Mouse (Mus musculus): ENCODE data around the gene Rin1. TPM values are rescaled to one million over a fixed set of nuclear protein-coding genes. Genes with fewer than 3 reads are reported as not detected.

Gene Rin1
- polyA plus RNA-seq (2012; rRNA removed; ENCODE audit: low replicate concordance) = 11.1 and 16.2 TPM in 2 replicates

DNA sequence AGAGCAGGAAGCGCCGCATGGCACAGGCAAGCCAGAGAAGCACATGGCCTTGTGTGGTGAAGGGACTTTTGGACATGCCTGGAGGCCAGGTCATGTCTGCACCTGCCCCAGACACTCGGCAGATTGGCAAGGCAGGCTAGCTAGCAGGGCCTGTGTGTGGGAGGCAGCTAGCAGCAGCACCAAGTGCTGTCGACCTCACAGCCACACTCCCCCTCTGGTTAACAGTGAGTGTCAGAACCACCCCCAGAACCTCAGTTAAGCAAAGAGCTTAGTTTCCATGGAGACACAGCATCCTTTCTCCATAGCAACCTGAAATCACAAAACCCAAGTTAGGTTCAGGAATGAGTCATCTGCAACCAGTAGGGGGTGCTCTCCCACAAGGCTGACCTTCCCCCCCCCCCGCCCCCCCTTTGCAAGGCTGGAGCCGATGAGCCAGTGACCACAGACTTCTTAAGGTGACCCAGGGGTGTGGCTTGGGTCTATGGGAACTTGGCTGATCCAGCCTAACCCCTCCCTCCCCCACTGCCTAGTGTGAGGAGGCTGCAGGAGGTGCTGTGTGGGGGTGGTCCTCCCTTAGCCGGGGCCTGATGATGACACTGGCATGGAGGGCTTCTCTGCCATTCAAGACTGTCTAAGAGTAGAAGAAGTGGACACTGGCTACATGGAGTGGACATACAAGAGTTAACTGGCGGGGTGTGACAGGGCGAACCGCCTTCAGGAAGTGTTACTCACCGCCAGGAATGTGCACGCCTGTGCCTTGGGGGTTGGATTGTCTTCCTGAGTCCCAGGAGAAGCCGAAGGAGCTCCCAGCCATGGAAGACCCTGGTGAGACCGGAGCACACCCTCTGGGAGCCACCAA is at the start of gene Rin1:
Gene Rin1, plus strand, starts transcription at position 435 of the 859 bp plus-strand sequence.

DNA sequence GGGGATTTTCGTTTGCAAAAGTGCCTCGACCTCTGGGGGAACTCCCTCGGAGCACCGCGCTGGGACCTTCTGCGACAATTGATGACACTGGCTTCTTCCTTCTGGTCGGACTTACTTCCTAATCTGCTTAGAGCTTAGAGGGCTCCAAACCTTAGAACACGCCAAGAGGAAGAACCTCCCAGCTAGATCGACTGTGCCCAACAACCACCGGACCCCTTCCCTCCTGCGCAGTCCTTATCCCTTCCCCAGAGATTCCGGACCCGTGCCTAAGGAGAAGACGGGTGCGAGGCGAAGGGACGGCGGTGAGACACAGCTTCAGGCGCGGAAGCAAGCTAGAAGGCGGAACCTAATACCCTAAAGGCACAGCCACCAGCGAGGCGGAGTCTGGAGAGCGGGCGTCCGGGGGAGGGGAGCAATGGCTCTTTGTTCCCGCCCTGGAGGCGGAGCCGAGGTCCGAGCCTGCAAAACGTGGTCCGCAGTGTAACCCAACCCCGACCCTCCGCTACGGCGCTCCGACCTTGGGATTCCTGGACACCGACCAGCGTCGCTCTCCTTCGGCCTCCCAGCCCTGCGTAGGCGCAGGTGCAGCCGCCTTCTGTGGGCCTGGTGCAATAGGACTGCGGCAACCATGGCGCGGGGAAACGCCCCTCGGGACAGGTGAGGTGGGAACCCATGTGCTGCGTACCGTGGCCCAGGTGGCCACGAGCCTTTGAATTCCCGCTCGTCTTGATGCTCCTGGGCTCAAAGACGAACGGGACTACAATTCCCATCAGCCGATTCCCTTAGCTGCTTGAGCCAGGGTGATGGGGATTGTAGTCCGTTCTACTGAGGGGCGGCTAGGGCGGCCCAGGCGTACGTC is 26.4 kb upstream of the Rin1 start, which contains the start of gene Slc29a2:
Gene Slc29a2, plus strand, starts transcription at position 240 of the 859 bp plus-strand sequence.

DNA sequence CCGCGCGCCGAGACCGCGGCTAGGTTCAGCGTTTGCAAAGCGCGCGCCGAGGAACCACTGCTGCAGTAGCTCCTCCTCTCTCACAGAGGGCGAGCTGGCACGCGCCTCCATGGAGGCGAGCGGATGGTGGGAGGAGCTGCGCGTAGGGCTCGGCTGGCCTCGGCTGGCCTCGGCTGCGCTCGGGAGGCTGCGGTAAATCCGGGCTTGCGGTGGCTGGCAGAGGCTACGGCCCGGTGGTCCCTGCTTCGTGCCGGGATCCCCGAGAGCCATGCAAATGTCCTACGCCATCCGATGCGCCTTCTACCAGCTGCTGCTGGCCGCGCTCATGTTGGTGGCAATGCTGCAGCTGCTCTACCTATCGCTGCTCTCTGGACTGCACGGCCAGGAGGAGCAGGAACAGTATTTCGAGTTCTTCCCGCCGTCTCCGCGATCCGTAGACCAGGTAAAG is 11.5 kb upstream of the Rin1 start, which contains the start of the genes B4gat1 and AC124502.3:
Gene B4gat1, plus strand, starts transcription at position 118 of the 448 bp plus-strand sequence.
Gene AC124502.3, plus strand, starts transcription at position 183 of the 448 bp plus-strand sequence.

DNA sequence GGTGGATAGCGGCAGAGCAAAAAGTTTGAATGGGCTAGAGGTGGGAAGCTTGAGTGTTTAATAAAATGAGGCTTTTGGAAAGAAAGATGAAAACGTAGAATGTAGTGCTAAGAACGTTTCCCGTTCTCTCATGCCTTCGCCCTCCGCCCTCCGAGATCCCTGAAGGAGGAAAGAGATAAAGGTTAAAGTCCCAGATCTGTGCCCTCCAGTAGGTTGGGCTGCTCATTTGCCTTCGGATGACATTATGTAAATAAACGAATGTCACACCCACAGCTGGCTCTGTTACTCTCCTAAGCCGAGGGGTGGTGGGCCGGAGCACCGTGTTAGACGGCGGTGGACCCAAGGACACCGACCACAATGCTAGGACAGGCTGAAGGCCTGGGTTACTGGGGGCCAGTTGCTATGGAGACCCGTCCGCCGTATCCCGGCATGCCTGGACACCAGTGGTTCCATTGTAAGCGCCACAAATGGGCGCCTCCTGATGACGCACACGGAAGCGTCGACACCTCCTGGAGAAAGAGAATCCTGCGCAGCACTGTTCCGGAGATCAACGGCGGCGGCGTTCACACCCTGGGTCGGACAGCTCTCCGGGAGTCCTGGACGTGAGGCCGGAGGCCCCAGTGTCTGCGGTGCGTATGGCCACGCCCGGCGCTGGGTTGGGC is 9.3 kb upstream of the Rin1 start, which contains the start of gene Brms1:
Gene Brms1, plus strand, starts transcription at position 493 of the 662 bp plus-strand sequence.

DNA sequence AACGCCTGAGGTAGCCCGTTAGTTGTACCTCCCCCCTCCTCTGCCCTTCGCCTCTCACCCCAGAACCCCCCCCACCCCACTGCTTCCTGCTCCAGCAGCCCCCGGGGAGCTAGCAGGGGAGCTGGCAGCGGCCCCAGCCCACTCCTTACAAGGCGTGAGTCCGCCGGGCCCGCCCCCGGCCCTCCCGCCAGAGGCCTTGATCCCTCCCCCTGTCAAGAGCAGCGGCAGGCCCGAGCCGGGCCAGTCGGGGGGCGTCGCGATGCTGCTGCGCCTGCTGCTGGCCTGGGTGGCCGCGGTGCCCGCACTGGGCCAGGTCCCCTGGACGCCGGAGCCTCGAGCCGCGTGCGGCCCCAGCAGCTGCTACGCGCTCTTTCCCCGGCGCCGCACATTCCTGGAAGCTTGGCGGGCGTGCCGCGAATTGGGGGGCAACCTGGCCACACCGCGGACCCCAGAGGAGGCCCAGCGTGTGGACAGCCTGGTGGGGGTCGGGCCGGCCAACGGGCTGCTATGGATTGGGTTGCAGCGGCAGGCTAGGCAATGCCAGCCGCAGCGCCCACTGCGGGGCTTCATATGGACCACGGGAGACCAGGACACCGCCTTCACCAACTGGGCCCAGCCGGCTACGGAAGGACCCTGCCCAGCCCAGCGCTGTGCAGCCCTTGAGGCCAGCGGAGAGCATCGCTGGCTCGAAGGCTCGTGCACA is 17.7 kb downstream of the Rin1 start, which contains the start of gene Cd248:
Gene Cd248, plus strand, starts transcription at position 212 of the 703 bp plus-strand sequence.

DNA sequence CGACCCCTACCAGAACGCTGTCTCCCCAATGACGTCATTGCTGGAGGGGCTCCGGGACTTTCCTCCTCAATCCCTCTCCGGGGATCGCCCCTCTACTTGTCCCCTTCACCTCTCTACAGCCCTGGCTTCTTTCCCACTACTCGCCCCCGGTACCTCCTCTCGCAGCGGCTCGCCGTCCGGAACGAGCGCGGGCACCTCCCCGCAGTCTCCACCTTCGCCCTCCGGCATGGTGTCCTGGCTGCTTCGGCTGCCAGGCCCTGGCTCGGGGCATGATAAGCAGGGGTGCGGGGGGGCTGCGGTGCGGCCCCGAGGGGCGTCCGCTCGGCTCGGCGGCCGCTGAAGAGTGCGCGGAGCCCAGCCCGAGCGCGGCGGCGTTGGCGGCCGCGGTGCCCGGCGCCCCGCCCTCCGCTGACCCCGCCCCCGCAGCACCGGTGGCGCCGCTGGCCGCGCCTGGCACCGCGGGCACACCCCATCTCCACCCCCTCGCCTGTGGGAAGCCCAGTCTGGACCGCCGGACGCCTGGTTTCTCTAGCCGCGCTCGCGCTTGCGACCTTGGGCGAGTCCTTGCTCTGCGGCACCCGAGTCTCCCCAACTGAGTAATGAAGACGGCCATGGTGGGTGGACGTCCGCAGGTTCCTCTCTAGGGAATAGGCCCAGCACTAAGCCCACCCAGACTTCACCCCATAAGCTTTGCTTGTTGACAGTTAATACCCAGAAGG is 35.0 kb downstream of the Rin1 start, which contains the start of gene Tmem151a:
Gene Tmem151a, minus strand, starts transcription at position 387 of the 719 bp plus-strand sequence.

DNA sequence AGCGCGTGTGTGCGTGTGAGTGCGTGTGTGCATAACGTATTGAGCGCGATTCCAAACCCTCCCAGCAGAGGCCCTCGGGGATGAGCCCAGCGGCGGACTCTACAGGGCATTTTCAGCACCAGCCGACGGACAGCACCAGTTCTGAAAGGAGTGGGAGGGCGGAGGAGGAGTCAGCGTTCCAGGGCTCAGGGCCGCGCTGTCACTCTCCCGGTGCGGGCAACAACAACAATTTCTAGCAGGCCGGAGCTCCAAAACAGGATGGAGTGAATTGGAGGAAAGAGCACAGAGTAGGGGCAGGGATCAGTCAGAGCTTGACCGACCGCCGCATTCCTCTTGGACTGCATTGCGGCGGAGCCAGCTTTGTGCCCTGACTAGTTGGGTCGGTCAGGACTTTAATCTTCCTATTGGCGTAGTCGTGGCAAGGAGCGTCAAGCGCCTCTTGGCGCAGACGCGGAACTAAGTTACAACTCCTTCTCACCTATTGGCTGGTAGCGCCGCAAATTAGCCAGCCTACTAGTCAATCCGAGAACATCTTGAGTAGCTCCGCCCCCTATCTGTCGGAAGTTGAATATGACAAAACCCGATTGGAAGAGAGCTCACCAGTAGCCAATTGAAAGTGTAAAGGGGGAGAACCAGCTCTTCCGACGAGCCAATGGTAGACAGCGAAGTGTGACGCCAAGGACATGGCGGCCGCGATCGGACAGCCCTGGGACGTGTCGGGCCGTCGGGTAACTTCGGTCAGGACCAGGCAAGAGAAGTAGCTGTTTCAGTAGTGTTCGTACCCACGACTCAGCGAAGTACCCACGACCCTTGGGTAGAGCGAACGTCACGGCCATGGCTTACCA is 37.8 kb downstream of the Rin1 start, which contains the start of gene Yif1a:
Gene Yif1a, plus strand, starts transcription at position 655 of the 845 bp plus-strand sequence.

DNA sequence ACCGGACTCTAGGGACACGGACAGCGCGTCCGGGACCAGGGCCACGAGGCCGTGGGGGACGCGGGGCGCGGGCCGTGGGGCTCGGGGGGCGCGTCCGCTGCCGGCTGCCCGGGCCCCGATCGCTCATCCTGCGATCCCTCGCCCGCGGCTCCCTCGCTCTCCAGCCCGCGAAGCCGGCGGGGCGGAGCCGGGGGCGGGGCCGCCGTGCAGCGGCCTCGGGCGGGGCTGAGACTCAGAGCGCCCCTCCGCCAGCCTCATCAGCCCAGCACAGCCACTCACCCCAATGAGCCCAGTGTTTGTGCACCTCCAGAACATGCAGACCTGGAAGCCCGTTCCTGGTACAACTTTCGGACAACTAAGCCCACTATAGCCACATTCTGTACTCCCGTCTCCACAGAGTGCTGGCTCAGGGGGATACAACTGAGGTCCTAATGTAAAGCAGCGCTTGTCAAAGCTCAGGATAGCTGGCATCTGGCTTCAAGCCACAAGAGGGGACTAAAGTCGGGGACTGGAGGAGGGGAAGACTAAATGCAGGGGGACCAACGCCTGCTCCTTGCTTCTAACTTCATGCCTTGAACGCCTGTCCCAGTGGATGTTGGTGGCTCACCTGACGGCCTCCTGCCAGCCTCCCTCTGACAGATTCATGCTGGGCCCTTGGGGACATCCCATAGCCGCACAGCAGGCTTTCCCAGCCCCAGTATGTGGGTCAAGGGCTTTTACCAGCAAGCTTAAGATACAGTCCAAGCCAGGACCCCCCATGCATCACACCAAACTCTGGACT is 48.3 kb downstream of the Rin1 start, which contains the start of gene Cnih2:
Gene Cnih2, minus strand, starts transcription at position 159 of the 781 bp plus-strand sequence.

Other genes with a start within 250 kb of the Rin1 start
- 16.6 and 27.0 TPM in 2 replicates for gene Gm21992, start 238.9 kb upstream of the Rin1 start, polyA plus RNA-seq (2012; rRNA removed; ENCODE audit: low replicate concordance)
- 47.0 and 81.2 TPM in 2 replicates for gene Rbm14, start 238.8 kb upstream of the Rin1 start, polyA plus RNA-seq (2012; rRNA removed; ENCODE audit: low replicate concordance)
- gene Ccs, start 211.1 kb upstream of the Rin1 start, polyA plus RNA-seq (2012; rRNA removed; ENCODE audit: low replicate concordance) = 28.5 and 29.5 TPM in 2 replicates
- 0.07 TPM in 1 of 2 replicates, not detected in the other for gene Ccdc87, start 211.1 kb upstream of the Rin1 start, polyA plus RNA-seq (2012; rRNA removed; ENCODE audit: low replicate concordance)
- 103 and 209 TPM in 2 replicates for gene Ctsf, start 195.4 kb upstream of the Rin1 start, polyA plus RNA-seq (2012; rRNA removed; ENCODE audit: low replicate concordance)
- 0.54 and 894 TPM in 2 replicates for gene Actn3, start 172.6 kb upstream of the Rin1 start, polyA plus RNA-seq (2012; rRNA removed; ENCODE audit: low replicate concordance)
- 29.8 and 33.4 TPM in 2 replicates for gene Zdhhc24, start 171.8 kb upstream of the Rin1 start, polyA plus RNA-seq (2012; rRNA removed; ENCODE audit: low replicate concordance)
- 2.7 and 4.2 TPM in 2 replicates for gene Bbs1, start 143.9 kb upstream of the Rin1 start, polyA plus RNA-seq (2012; rRNA removed; ENCODE audit: low replicate concordance)
- gene Dpp3, start 122.2 kb upstream of the Rin1 start, polyA plus RNA-seq (2012; rRNA removed; ENCODE audit: low replicate concordance) = 87.1 and 105 TPM in 2 replicates
- 6.9 and 8.4 TPM in 2 replicates for gene Peli3, start 107.4 kb upstream of the Rin1 start, polyA plus RNA-seq (2012; rRNA removed; ENCODE audit: low replicate concordance)
- gene Mrpl11, start 88.3 kb upstream of the Rin1 start, polyA plus RNA-seq (2012; rRNA removed; ENCODE audit: low replicate concordance) = 19.5 and 24.0 TPM in 2 replicates
- 0.47 and 0.59 TPM in 2 replicates for gene Npas4, start 60.2 kb upstream of the Rin1 start, polyA plus RNA-seq (2012; rRNA removed; ENCODE audit: low replicate concordance)
- 8.9 and 19.4 TPM in 2 replicates for gene Slc29a2, start 26.6 kb upstream of the Rin1 start, polyA plus RNA-seq (2012; rRNA removed; ENCODE audit: low replicate concordance)
- 33.1 and 40.6 TPM in 2 replicates for gene B4gat1, start 11.7 kb upstream of the Rin1 start, polyA plus RNA-seq (2012; rRNA removed; ENCODE audit: low replicate concordance)
- gene AC124502.3, start 11.6 kb upstream of the Rin1 start, polyA plus RNA-seq (2012; rRNA removed; ENCODE audit: low replicate concordance) = 0.11 and 0.20 TPM in 2 replicates
- gene Brms1, start 9.1 kb upstream of the Rin1 start, polyA plus RNA-seq (2012; rRNA removed; ENCODE audit: low replicate concordance) = 31.7 and 37.6 TPM in 2 replicates
- gene Cd248, start 17.6 kb downstream of the Rin1 start, polyA plus RNA-seq (2012; rRNA removed; ENCODE audit: low replicate concordance) = 119 and 148 TPM in 2 replicates
- gene Tmem151a, start 35.0 kb downstream of the Rin1 start, polyA plus RNA-seq (2012; rRNA removed; ENCODE audit: low replicate concordance) = 0.20 and 0.41 TPM in 2 replicates
- 170 and 227 TPM in 2 replicates for gene Yif1a, start 38.1 kb downstream of the Rin1 start, polyA plus RNA-seq (2012; rRNA removed; ENCODE audit: low replicate concordance)
- gene Cnih2, start 48.0 kb downstream of the Rin1 start, polyA plus RNA-seq (2012; rRNA removed; ENCODE audit: low replicate concordance) = 0.96 and 3.2 TPM in 2 replicates
- 267 and 345 TPM in 2 replicates for gene Rab1b, start 56.6 kb downstream of the Rin1 start, polyA plus RNA-seq (2012; rRNA removed; ENCODE audit: low replicate concordance)
- 44.4 and 46.1 TPM in 2 replicates for gene Klc2, start 68.1 kb downstream of the Rin1 start, polyA plus RNA-seq (2012; rRNA removed; ENCODE audit: low replicate concordance)
- 40.7 and 52.1 TPM in 2 replicates for gene Pacs1, start 222.6 kb downstream of the Rin1 start, polyA plus RNA-seq (2012; rRNA removed; ENCODE audit: low replicate concordance)
- gene Sf3b2, start 245.0 kb downstream of the Rin1 start, polyA plus RNA-seq (2012; rRNA removed; ENCODE audit: low replicate concordance) = 79.2 and 128 TPM in 2 replicates
- gene Gal3st3, start 247.8 kb downstream of the Rin1 start, polyA plus RNA-seq (2012; rRNA removed; ENCODE audit: low replicate concordance) = 0.04 and 0.36 TPM in 2 replicates